Mouse (Mus musculus): Measurements from ENCODE around the gene Apela.

DNA sequence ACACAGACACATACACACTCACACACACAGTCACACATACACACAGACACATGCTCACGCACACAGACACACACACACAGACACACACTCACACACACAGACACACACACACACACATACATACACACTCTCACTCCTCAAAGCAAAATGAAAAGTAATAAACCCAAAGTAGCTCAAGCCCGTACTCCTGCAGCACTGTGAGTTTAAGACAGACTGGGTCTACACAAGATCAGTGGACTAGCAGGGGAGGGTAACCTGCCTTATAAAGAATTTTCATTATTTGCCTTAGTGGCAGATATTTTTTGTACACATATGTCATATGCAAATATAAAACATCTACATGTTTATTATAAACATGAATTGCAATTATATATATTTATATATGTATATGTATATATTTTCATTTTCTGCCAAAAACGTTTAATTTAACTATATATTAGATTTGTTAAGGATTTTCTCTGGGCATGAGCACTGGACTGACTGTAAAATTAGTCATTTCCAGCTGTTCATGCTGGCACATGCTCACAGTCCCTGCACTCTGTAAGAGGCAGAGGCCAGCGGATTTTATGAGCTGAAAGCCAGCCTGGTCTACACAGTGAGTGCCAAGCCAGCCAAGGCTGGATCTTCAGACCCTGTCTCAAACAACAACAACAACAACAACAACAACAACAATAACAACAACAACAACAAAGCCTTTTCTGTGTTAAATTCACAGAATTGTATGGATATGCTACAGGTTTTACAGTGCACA is 6.2 kb downstream of the Apela start:
- TF ChIP-seq CTCF (IDR thresholded peaks at IDR 0.05; ENCODE audit: low read depth, low read length), result no peak
- no peak for TF ChIP-seq EP300 (IDR thresholded peaks at IDR 0.05; ENCODE audit: insufficient read depth, low read depth, low read length)
- TF ChIP-seq POLR2A (IDR thresholded peaks at IDR 0.05; ENCODE audit: insufficient read depth, low read length), result no peak

All from ES-Bruce4 (cell line).